Mouse (Mus musculus) mesoderm, embryonic 11.5 days (tissue): ENCODE results near the gene Fam69b.

Experiments used
- DNase-seq: peaks from one replicate; pipeline ENCODE4 v3.0.0-alpha.2; 2012; ENCODE audit warnings: low read depth, low spot score

The Fam69b gene

DNA sequence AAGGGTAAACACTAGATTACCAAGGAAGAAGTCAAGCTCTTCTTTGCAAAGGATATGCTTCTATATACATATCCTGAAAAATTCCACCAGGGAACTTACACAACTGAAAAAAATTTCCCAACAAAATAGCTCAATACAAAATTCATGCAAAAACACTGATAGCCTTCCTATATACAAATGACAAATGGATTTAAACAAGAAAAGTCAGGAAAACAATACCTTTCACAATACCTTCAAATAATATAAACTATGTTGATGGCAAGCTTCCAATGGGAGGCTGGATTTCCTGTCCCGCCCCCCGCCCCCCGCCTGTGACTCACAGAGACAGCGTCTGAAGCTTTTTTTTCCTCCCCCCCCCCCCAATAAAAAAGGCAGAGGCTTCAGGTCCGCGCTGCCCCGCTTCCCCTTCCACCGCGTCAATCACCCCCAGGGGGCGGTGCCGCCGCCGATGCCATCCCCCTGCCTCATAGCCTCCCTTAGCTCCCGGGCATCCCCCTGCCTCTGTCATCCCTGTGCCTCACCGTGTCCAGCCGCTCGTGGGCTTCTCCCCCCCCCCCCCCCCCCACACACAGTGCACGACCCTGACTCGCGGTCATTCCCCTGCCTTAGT is 33.0 kb downstream of the Fam69b start:
- DNase-seq: peak; percentile 19

GRCm38 (mm10) chr2:26661768-26662508 is 33.7 kb downstream of the Fam69b start:
- DNase-seq: no peak

DNA sequence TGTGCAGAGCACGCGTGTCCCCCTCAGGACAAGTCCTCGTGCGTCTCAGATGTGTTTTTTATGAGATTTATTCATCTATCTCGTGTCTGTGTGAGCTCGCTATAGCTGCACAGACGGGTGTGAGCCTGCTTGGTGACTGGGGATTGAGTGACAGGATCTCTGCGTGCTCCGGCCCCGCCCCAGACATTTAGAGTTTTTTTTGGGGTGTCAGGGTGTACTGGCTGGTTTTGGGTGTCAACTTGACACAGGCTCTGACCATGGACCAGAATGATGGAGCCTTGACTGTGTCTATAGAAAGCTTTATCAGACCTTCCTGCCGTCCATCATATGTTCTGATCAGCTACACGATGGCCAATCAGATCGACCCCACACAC is 34.2 kb downstream of the Fam69b start:
- no peak for DNase-seq

DNA sequence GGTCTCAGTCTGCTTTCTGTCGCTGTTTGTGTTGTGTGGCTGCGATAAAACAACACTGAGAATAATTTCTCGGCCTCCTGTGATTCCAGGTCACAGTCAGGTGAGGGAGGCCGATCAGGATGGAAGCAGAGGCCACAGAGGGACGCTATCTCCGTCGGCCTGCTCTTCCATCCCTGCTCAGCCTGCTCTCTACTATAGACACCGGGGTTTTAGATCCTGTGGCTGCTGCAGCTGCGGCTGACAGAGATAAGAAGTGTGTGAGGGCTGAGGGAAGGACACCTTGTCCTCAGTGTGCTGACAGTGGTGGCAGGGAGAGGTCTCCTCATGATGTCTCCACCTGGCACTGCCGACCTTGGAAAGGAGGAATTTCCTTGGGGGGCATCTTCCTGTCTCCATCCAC is 34.9 kb downstream of the Fam69b start:
- DNase-seq: no peak

GRCm38 (mm10) chr2:26663551-26663950 is 35.3 kb downstream of the Fam69b start:
- peak; percentile 47 for DNase-seq

DNA sequence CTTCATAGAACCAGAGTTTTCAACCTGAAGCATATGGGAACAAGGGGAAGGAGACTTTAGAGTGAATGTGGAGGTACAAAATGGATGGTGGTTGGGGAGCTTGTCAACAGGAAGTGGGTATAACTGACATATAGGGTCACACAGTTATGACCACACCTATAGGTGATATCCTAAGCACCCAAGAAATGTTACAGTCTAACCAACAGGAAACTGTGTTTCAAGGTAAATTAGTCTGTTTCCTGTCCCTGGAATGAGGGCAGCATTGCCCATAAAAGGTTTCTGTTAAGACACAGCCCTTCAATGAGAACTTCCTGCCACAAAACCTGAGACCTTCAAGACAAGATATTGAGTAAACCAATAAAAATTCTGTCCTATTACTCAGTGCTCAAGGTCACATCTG is 40.5 kb downstream of the Fam69b start:
- no peak for DNase-seq

DNA sequence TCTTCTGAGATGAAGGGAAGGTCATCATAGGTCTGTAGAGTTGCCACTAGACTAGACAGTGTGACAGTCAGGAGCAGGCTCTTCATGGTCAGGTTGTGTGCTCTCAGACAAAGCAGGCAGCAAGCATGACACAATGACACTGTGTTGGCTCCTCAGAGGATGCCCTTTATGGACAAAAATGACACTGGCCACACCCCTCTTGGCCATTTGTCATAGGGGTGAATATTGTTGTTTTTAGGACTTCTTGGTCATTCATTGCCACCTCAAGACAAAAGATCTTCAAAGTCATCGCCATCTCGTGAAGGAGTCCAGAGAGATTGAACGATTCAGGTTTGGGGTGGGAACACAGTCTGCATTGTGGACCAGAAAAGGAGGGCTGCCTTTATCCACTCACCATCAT is 42.9 kb downstream of the Fam69b start, which contains the start of gene Lcn4:
Gene Lcn4 (minus strand): TSS at position 101 of the 400 bp plus-strand sequence.
- no peak for DNase-seq
